8 mouse cellular contexts compared by ENCODE assay signal in the genomic region with DNA sequence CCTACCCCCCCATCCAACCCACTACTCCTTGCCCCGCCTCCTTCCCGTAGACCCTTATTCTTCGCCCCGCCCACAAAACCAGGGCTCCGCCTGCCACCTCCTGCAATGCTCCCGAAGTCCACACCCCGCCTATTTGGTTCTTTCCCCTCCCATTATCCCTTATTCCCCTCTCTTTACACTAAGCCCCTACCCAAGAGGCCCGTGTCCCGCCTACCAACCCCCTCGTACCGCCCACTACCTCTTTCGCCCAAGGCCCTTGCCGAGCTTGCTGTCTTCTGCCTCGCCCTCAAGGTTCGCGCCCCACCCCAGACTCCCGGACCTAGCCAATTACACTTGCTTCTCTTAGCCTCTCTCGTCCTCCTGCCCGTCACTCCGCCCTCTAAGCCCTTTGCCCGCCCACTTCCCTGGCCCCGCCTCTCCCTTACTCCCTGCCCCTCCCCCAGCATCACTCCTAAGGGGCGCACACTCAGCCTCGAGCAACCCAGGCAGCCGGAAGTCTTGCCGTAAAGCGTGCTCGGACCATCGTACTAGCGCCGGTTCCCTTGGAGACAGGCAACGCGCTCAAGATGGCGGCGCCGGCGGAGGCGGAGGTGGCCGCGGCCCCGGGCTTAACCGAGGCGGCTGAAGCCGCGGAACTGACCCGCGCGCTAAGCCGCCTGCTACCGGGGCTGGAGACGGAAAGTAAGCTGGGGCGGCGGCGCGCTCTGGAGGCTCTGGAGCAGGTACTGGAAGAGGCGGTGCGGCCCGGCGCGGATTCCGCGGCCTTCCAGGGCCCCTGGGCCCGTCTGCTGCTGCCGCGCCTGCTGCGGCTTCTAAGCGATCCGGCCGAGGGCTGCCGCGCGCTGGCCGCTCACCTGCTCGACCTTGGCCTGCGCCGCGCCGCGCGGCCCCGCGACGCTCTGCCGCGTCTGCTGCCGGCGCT. TPM values are rescaled to one million over a fixed set of nuclear protein-coding genes. Genes with fewer than 3 reads are reported as not detected.
DNase-seq lines count a peak whose midpoint lies in the region; ATAC-seq and TF ChIP-seq lines count a peak whose summit lies in the region.

A gene (minus strand): TSS at position 321 of the 922 bp plus-strand sequence.
A gene (plus strand): TSS at position 543 of the 922 bp plus-strand sequence.

- WGBS in embryonic facial prominence, embryonic 13.5 days = under 1% methylated on average over 83 of the region's 87 CpGs
- WGBS in kidney, adult 2 months = under 1% methylated on average over 87 of the region's 87 CpGs
- WGBS in limb, embryonic 12.5 days = under 1% methylated on average over 85 of the region's 87 CpGs
- WGBS in midbrain, embryonic 15.5 days = under 1% methylated on average over 68 of the region's 87 CpGs
- WGBS in spleen, adult 2 months = under 1% methylated on average over 87 of the region's 87 CpGs

- DNase-seq in 3134 (ENCODE audit: extremely low read depth, insufficient read length, low spot score) = peak; percentile 100
- DNase-seq in adrenal gland, postnatal 36 days = peak; percentile 97
- DNase-seq in heart, adult 18-20 months = peak; percentile 97 to 98
- peak; percentile 99 for DNase-seq in kidney, adult 2 months
- peak; percentile 96 to 98 for DNase-seq in spleen, adult 2 months (ENCODE audit: low read depth in 1 of 2, low spot score in 2 of 2)

- TF ChIP-seq CTCF in kidney, adult 2 months (conservative IDR thresholded peaks at IDR 0.05; ENCODE audit: insufficient read depth, insufficient read length, low read depth, low read length) = no peak
- TF ChIP-seq CTCF in spleen, adult 2 months (IDR thresholded peaks at IDR 0.05; ENCODE audit: extremely low read depth, insufficient read depth, insufficient read length, insufficient replicate concordance) = no peak

- H3K4me2 ChIP-seq in embryonic facial prominence, embryonic 13.5 days = peak within 1 kb of the TSS; percentile 95
- H3K4me2 ChIP-seq in limb, embryonic 12.5 days = peak within 1 kb of the TSS; percentile 91
- peak within 1 kb of the TSS; percentile 95 for H3K4me2 ChIP-seq in midbrain, embryonic 15.5 days

- H3K9ac ChIP-seq in embryonic facial prominence, embryonic 13.5 days = peak within 1 kb of the TSS; percentile 88
- peak within 1 kb of the TSS; percentile 81 for H3K9ac ChIP-seq in limb, embryonic 12.5 days (replicated peaks)
- peak within 1 kb of the TSS; percentile 46 for H3K9ac ChIP-seq in midbrain, embryonic 15.5 days

- ATAC-seq in embryonic facial prominence, embryonic 13.5 days (ENCODE audit: insufficient number of reproducible peaks, insufficient read depth, low FRiP score, low TSS enrichment, low read depth) = peak; percentile 95
- ATAC-seq in limb, embryonic 12.5 days (ENCODE audit: insufficient number of reproducible peaks, insufficient read depth, low FRiP score, low TSS enrichment, low read depth) = peak; percentile 97
- peak; percentile 96 for ATAC-seq in midbrain, embryonic 15.5 days (replicated peaks)

- H3K27me3 ChIP-seq in embryonic facial prominence, embryonic 13.5 days = no peaks in the 10 kb centered on the region
- H3K27me3 ChIP-seq in kidney, adult 2 months (replicated peaks; ENCODE audit: control insufficient read depth, insufficient read depth, low read length) = no peaks in the 10 kb centered on the region
- H3K27me3 ChIP-seq in limb, embryonic 12.5 days = no peaks in the 10 kb centered on the region
- no peaks in the 10 kb centered on the region for H3K27me3 ChIP-seq in midbrain, embryonic 15.5 days (replicated peaks)
- no peaks in the 10 kb centered on the region for H3K27me3 ChIP-seq in spleen, adult 2 months (ENCODE audit: control insufficient read depth, insufficient read depth, low read length)

- peaks cover 20% of the 10 kb centered on the region for H3K4me1 ChIP-seq in embryonic facial prominence, embryonic 13.5 days
- peaks cover 3% of the 10 kb centered on the region; the same call in 1 of the 2 replicates for H3K4me1 ChIP-seq in kidney, adult 2 months (ENCODE audit: control insufficient read depth, insufficient read depth, low read length)
- peaks cover 16% of the 10 kb centered on the region for H3K4me1 ChIP-seq in limb, embryonic 12.5 days (replicated peaks)
- peaks cover 20% of the 10 kb centered on the region for H3K4me1 ChIP-seq in midbrain, embryonic 15.5 days
- peaks cover 6% of the 10 kb centered on the region for H3K4me1 ChIP-seq in spleen, adult 2 months (ENCODE audit: control insufficient read depth, insufficient read depth, insufficient read length)

- peaks cover 31% of the 10 kb centered on the region for H3K36me3 ChIP-seq in embryonic facial prominence, embryonic 13.5 days
- no peaks in the 10 kb centered on the region for H3K36me3 ChIP-seq in kidney, adult 2 months (ENCODE audit: control insufficient read depth, insufficient read depth, low read length)
- peaks cover 32% of the 10 kb centered on the region for H3K36me3 ChIP-seq in limb, embryonic 12.5 days
- H3K36me3 ChIP-seq in midbrain, embryonic 15.5 days (replicated peaks) = peaks cover 13% of the 10 kb centered on the region; the same call in 1 of the 2 replicates
- H3K36me3 ChIP-seq in spleen, adult 2 months (ENCODE audit: control insufficient read depth, insufficient read depth, low read length) = peaks cover 7% of the 10 kb centered on the region

- no peaks in the 10 kb centered on the region for H3K9me3 ChIP-seq in embryonic facial prominence, embryonic 13.5 days
- H3K9me3 ChIP-seq in limb, embryonic 12.5 days = no peaks in the 10 kb centered on the region
- no peaks in the 10 kb centered on the region for H3K9me3 ChIP-seq in midbrain, embryonic 15.5 days

- peak within 1 kb of the TSS; percentile 62; the same call in 1 of the 2 replicates for H3K27ac ChIP-seq in embryonic facial prominence, embryonic 13.5 days
- H3K27ac ChIP-seq in kidney, adult 2 months (ENCODE audit: insufficient read depth, low read depth, low read length) = peak within 1 kb of the TSS; percentile 45
- H3K27ac ChIP-seq in limb, embryonic 12.5 days = peak within 1 kb of the TSS; percentile 73
- peak within 1 kb of the TSS; percentile 82 for H3K27ac ChIP-seq in midbrain, embryonic 15.5 days
- H3K27ac ChIP-seq in spleen, adult 2 months (ENCODE audit: insufficient read depth, low read length) = peak within 1 kb of the TSS; percentile 83

- no peak for TF ChIP-seq POLR2A in kidney, adult 2 months (IDR thresholded peaks at IDR 0.05; ENCODE audit: low read depth, low read length)
- no peak for TF ChIP-seq POLR2A in spleen, adult 2 months (IDR thresholded peaks at IDR 0.05; ENCODE audit: low read depth, low read length)

- H3K4me3 ChIP-seq in embryonic facial prominence, embryonic 13.5 days = peak within 1 kb of the TSS; percentile 92
- H3K4me3 ChIP-seq in kidney, adult 2 months (ENCODE audit: insufficient read depth, low read depth, low read length) = peak within 1 kb of the TSS; percentile 88
- H3K4me3 ChIP-seq in limb, embryonic 12.5 days (replicated peaks) = peak within 1 kb of the TSS; percentile 93
- H3K4me3 ChIP-seq in midbrain, embryonic 15.5 days = peak within 1 kb of the TSS; percentile 76
- peak within 1 kb of the TSS; percentile 71 for H3K4me3 ChIP-seq in spleen, adult 2 months (ENCODE audit: extremely low read depth, insufficient read depth, insufficient read length)

RNA-seq across cellular contexts. Expression of the first gene that starts in this region (rescaled TPM):
- 10 to 100 TPM; 20.2 to 52.4 TPM for total RNA-seq in adrenal gland, postnatal 36 days (2021)
- polyA plus RNA-seq in embryonic facial prominence, embryonic 13.5 days (2015; fragmentation: Nextera tagmentation; extraction: Ambion mirVana) = 27.7 and 31.1 TPM in 2 replicates
- total RNA-seq in heart, adult 18-20 months (2021) = 1 to 10 TPM; 1.5 to 2.0 TPM
- 6.4 and 7.1 TPM in 2 replicates for polyA plus RNA-seq in kidney, adult 2 months (2012; rRNA removed)
- polyA plus RNA-seq in limb, embryonic 12.5 days (2016; fragmentation: Nextera tagmentation; extraction: Ambion mirVana) = 12.7 and 13.8 TPM in 2 replicates
- 303 and 316 TPM in 2 replicates for polyA plus RNA-seq in midbrain, embryonic 15.5 days (2015; fragmentation: Nextera tagmentation; extraction: Ambion mirVana)
- polyA plus RNA-seq in spleen, adult 2 months (2012; rRNA removed) = 6.4 and 9.4 TPM in 2 replicates

RNA-seq across cellular contexts. Expression of the second gene that starts in this region (rescaled TPM):
- 10 to 100 TPM; 22.7 to 22.8 TPM for total RNA-seq in adrenal gland, postnatal 36 days (2021)
- polyA plus RNA-seq in embryonic facial prominence, embryonic 13.5 days (2015; fragmentation: Nextera tagmentation; extraction: Ambion mirVana) = 4.4 and 4.6 TPM in 2 replicates
- 10 to 100 TPM; 13.5 to 19.7 TPM for total RNA-seq in heart, adult 18-20 months (2021)
- polyA plus RNA-seq in kidney, adult 2 months (2012; rRNA removed) = 16.3 and 17.5 TPM in 2 replicates
- polyA plus RNA-seq in limb, embryonic 12.5 days (2016; fragmentation: Nextera tagmentation; extraction: Ambion mirVana) = 4.7 and 5.8 TPM in 2 replicates
- polyA plus RNA-seq in midbrain, embryonic 15.5 days (2015; fragmentation: Nextera tagmentation; extraction: Ambion mirVana) = 4.6 and 5.1 TPM in 2 replicates
- 15.9 and 27.4 TPM in 2 replicates for polyA plus RNA-seq in spleen, adult 2 months (2012; rRNA removed)

Comparison
In these comparisons a context has a peak if more than half of its experiments do, and no peak if none do; other contexts are left out.
1. Peak in every context shown above with its lines: DNase-seq, ATAC-seq, H3K4me3 ChIP-seq and H3K27ac ChIP-seq.
2. RNA of the first gene that starts in this region (total RNA-seq): 20.2 to 52.4 TPM in adrenal gland, postnatal 36 days; 1.5 to 2.0 TPM in heart, adult 18-20 months; every median in the first group is over 4 times any median in the second.